Comparison of ENCODE assay signal across 19 mouse cellular contexts in the genomic region with DNA sequence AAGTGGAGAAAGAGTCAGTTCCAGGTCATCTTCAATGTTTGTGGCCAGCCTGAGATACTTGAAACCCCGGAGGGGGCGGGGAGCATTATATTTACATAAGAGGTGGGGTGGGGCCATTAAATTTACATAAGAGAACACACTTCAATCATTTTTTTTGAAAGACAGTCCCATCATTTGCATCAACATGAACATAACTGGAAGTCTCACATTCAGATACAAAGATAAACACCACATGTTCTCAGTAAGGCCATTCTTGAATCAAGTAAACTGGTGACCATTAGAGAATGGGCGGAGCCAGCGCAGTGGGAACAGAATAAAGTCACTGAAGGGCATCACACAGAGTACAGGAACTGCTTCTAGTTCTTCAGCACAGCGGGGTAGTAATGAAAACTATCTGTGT.
"Had no signal": no experiment of that assay in that cellular context is flagged by ENCODE, and none has a peak within 500 bp of the region (broad histone marks: within the 10 kb centered on the region; RNA-seq: fewer than 3 reads in every experiment).

No protein-coding gene starts in this region.

- H3K9ac ChIP-seq: lung, embryonic 14.5 days; midbrain, embryonic 12.5 days; neural tube, embryonic 13.5 days; neural tube, embryonic 15.5 days had no signal

- H3K9me3 ChIP-seq: midbrain, embryonic 10.5 days; midbrain, embryonic 12.5 days; neural tube, embryonic 13.5 days; neural tube, embryonic 15.5 days had no signal

- H3K4me3 ChIP-seq: midbrain, embryonic 10.5 days; midbrain, embryonic 12.5 days; myocyte; neural tube, embryonic 13.5 days; neural tube, embryonic 15.5 days had no signal

- H3K27me3 ChIP-seq: midbrain, embryonic 12.5 days; neural tube, embryonic 13.5 days; neural tube, embryonic 15.5 days had no signal

- H3K4me1 ChIP-seq: midbrain, embryonic 10.5 days; midbrain, embryonic 12.5 days; neural tube, embryonic 13.5 days; neural tube, embryonic 15.5 days had no signal

- ATAC-seq: midbrain, embryonic 16.5 days had no signal

- H3K27ac ChIP-seq: midbrain, embryonic 10.5 days; midbrain, embryonic 12.5 days; neural tube, embryonic 13.5 days; neural tube, embryonic 15.5 days had no signal

- H3K4me2 ChIP-seq: lung, embryonic 14.5 days; midbrain, embryonic 12.5 days; neural tube, embryonic 13.5 days; neural tube, embryonic 15.5 days had no signal

- H3K36me3 ChIP-seq: midbrain, embryonic 10.5 days; midbrain, embryonic 12.5 days; neural tube, embryonic 13.5 days; neural tube, embryonic 15.5 days had no signal

- DNase-seq: lung, adult 18-20 months; lung, embryonic 14.5 days; lung, postnatal 10 days; lung, postnatal 4 days; midbrain, embryonic 14.5 days; retina, postnatal 1 day; right cerebral cortex, adult 18-20 months; right cerebral cortex, postnatal 25 days; right cerebral cortex, postnatal 4 days; spleen, adult 18-20 months; thymus, adult 18-20 months; thymus, postnatal 14 days; thymus, postnatal 36 days had no signal
